Mouse (Mus musculus): Measurements from ENCODE around the gene Gse1. TPM values are rescaled to one million over a fixed set of nuclear protein-coding genes. Genes with fewer than 3 reads are reported as not detected.
A peak's percentile ranks its signal among the peaks of the same experiment; 100 is the strongest.

Gse1 gene
- total and polyA plus RNA-seq, 3 experiments, result 23.6 to 128 (median 66.9) TPM

DNA sequence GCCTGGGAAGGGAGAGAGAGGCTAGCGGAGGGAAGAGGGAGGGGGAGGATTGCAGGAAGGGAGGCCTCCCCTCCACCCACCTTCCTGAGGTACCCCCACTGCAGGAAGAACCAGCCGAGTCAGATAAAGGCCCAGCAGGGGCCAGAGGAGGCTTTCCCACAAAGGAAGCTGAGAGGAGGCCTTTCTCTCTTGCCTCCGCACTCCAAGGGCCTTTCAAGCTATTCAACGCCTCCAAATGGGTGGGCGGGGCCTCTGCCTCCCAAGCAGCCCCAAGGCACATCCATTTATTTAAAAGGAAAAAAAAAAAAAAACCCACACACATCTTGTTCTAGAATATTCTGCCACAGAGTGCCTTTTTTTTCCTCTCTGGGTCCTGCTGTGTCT lies 106.6 kb downstream of the Gse1 start (continued):
- TF ChIP-seq MYC (IDR thresholded peaks at IDR 0.05; ENCODE audit: low read depth, low read length) (no peak), NELFE (IDR thresholded peaks at IDR 0.05; ENCODE audit: low read depth, low read length) (peak; percentile 49; the same call in 1 of the 2 replicates)

DNA sequence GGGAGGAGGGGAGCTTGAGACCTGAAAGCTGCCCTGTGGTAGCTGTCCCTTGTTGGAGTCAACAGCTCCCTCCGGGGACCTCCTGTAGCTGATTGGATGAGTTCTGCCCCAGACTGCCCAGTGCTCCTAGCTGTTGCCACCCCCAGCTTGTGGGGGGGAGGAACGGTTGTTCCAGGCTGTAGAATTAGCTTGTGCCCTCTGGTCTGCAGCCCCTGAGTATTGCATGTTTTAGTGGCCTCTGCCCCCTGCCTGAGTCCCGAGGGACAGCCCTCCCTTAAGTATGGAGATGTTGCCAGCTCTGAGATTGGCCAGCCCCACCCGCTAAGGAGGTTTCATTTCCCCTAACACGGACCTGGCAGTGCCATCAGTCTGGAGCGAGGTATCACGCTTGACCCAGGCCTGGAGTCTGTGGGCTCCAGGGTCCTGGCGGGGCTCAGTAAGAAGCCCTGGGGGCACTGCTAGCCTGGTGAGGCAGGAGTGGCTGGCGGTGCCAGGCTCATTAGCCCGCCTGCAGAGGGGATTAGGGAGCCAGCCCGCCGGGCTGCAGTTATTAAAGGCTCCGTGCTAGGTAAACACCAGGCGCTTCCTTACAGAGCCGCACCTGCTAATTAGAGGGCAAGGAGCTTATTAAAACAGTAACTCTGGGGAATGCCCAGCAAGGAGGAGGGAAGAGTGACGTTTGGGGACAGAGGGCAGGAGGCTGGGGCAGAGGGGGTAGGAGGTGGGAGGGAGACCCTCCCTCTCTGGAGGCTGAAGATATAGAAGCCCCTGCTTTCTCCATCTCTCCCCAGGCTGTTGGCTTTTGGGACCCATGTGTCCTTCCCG lies 107.2 kb downstream of the Gse1 start:
- peaks cover 4 to 34% of the 10 kb centered on the region in 2 experiments; a peak in 3 of 4 replicates for H3K4me1 ChIP-seq (ENCODE audit: control insufficient read depth in 1 of 2, insufficient read depth in 2 of 2, low read length in 2 of 2)
- H3K79me2 ChIP-seq (ENCODE audit: control insufficient read depth, insufficient read depth, low read length, poor library complexity), result peaks cover 7% of the 10 kb centered on the region
- H3K9ac ChIP-seq (ENCODE audit: control insufficient read depth, low read depth, low read length, poor library complexity, severe bottlenecking), result peak overlapping the region; percentile 80
- peak overlapping the region; percentile 60 to 84 for H3K4me3 ChIP-seq (ENCODE audit: control insufficient read depth in 1 of 2, insufficient read depth in 1 of 2, low read depth in 2 of 2, low read length in 2 of 2)
- H3K36me3 ChIP-seq (ENCODE audit: control insufficient read depth in 1 of 2, insufficient read depth in 2 of 2, low read length in 2 of 2), result peaks cover 0 to 12% of the 10 kb centered on the region in 2 experiments; a peak in 2 of 4 replicates
- peak; percentile 66 for DNase-seq (ENCODE audit: low read depth, low spot score)
- no peaks in the 10 kb centered on the region for H3K27me3 ChIP-seq (ENCODE audit: control insufficient read depth in 1 of 2, insufficient read depth in 2 of 2, low read length in 2 of 2)
- TF ChIP-seq TCF12 (IDR thresholded peaks at IDR 0.05; ENCODE audit: low read depth, low read length) (no peak; the same call in 1 of the 2 replicates), ZKSCAN1 (IDR thresholded peaks at IDR 0.05; ENCODE audit: low read depth, low read length) (no peak), POLR2AphosphoS2 (IDR thresholded peaks at IDR 0.05; ENCODE audit: low read length) (peak; percentile 32; the same call in 1 of the 2 replicates), KAT2A (conservative IDR thresholded peaks at IDR 0.05; ENCODE audit: low read depth, low read length) (no peak), UBTF (IDR thresholded peaks at IDR 0.05; ENCODE audit: borderline replicate concordance, insufficient read depth, low read depth, low read length) (0 out of 2 replicates have a peak, but pooled peaks have one; percentile 40), ZMIZ1 (IDR thresholded peaks at IDR 0.05; ENCODE audit: low read depth, low read length) (0 out of 2 replicates have a peak, but pooled peaks have one; percentile 74), MAZ (IDR thresholded peaks at IDR 0.05; ENCODE audit: low read depth, low read length) (peak; percentile 4; the same call in 1 of the 2 replicates), MXI1 (IDR thresholded peaks at IDR 0.05; ENCODE audit: low read depth, low read length) (peak; percentile 12; the same call in 1 of the 2 replicates), POLR2A (IDR thresholded peaks at IDR 0.05; ENCODE audit: control insufficient read depth in 1 of 2, insufficient read depth in 1 of 2, low read depth in 1 of 2, low read length in 2 of 2, poor library complexity in 1 of 2) (peak in 1 of 2 experiments; percentile 35; a peak in 2 of 4 replicates)
- H3K27ac ChIP-seq (ENCODE audit: control insufficient read depth, low read depth, low read length), result peak overlapping the region; percentile 96
- no peaks in the 10 kb centered on the region for H3K9me3 ChIP-seq (replicated peaks; ENCODE audit: insufficient read depth, low read length)

DNA sequence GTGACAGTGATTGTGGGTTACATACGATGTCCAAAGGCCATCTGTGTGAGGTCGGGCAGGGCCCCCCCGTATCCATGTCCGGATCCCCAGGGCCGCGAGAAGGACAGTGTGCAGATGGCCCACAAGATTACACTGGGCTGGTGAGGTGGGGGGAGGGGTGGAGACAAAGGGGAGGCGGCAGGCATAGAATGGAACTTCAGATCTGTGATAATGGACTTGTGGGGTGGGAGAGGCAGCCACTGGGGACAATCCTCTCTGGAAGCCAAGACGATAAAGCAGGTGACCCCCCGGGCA lies 107.8 kb downstream of the Gse1 start:
- peak overlapping the region; percentile 96 for H3K27ac ChIP-seq (ENCODE audit: control insufficient read depth, low read depth, low read length)
- H3K4me1 ChIP-seq (ENCODE audit: control insufficient read depth in 1 of 2, insufficient read depth in 2 of 2, low read length in 2 of 2), result peaks cover 4 to 32% of the 10 kb centered on the region in 2 experiments; a peak in 3 of 4 replicates
- H3K9me3 ChIP-seq (replicated peaks; ENCODE audit: insufficient read depth, low read length), result no peaks in the 10 kb centered on the region
- no peaks in the 10 kb centered on the region for H3K27me3 ChIP-seq (ENCODE audit: control insufficient read depth in 1 of 2, insufficient read depth in 2 of 2, low read length in 2 of 2)
- 0 out of 2 replicates have a peak, but pooled peaks have one; percentile 11 for TF ChIP-seq MAZ (IDR thresholded peaks at IDR 0.05; ENCODE audit: low read depth, low read length)
- peak; percentile 65 for TF ChIP-seq TAL1 (IDR thresholded peaks at IDR 0.05; ENCODE audit: low read length)
- no peak for TF ChIP-seq SMC3 (IDR thresholded peaks at IDR 0.05; ENCODE audit: low read depth, low read length)
- TF ChIP-seq UBTF (IDR thresholded peaks at IDR 0.05; ENCODE audit: borderline replicate concordance, insufficient read depth, low read depth, low read length), result no peak
- peak; percentile 10; the same call in 1 of the 2 replicates for TF ChIP-seq ZC3H11A (IDR thresholded peaks at IDR 0.05; ENCODE audit: low read depth, low read length)
- TF ChIP-seq BHLHE40 (IDR thresholded peaks at IDR 0.05; ENCODE audit: borderline replicate concordance, low read depth, low read length), result 0 out of 2 replicates have a peak, but pooled peaks have one; percentile 18
- TF ChIP-seq EP300 (IDR thresholded peaks at IDR 0.05; ENCODE audit: low read depth in 1 of 2, low read length in 2 of 2), result peak; percentile 45 to 83
- peak in 1 of 2 experiments; percentile 53; a peak in 1 of 4 replicates for TF ChIP-seq POLR2A (IDR thresholded peaks at IDR 0.05; ENCODE audit: control insufficient read depth in 1 of 2, insufficient read depth in 1 of 2, low read depth in 1 of 2, low read length in 2 of 2, poor library complexity in 1 of 2)
- peak; percentile 73 for TF ChIP-seq TCF12 (IDR thresholded peaks at IDR 0.05; ENCODE audit: low read depth, low read length)
- TF ChIP-seq MAX (IDR thresholded peaks at IDR 0.05; ENCODE audit: low read length), result no peak
- TF ChIP-seq MYC (IDR thresholded peaks at IDR 0.05; ENCODE audit: low read depth, low read length), result no peak
- TF ChIP-seq GATA1 (IDR thresholded peaks at IDR 0.05; ENCODE audit: low read depth, low read length), result peak; percentile 66
- TF ChIP-seq NELFE (IDR thresholded peaks at IDR 0.05; ENCODE audit: low read depth, low read length), result 0 out of 2 replicates have a peak, but pooled peaks have one; percentile 45
- 0 out of 2 replicates have a peak, but pooled peaks have one; percentile 31 for TF ChIP-seq ZMIZ1 (IDR thresholded peaks at IDR 0.05; ENCODE audit: low read depth, low read length)
- TF ChIP-seq CHD2 (IDR thresholded peaks at IDR 0.05; ENCODE audit: low read length), result no peak
- peak; percentile 48; the same call in 1 of the 2 replicates for TF ChIP-seq TBP (IDR thresholded peaks at IDR 0.05; ENCODE audit: low read depth, low read length)
- TF ChIP-seq USF2 (IDR thresholded peaks at IDR 0.05; ENCODE audit: borderline replicate concordance in 1 of 2, insufficient read depth in 1 of 2, low read depth in 1 of 2, low read length in 2 of 2), result no peak
- no peak for TF ChIP-seq MYB (IDR thresholded peaks at IDR 0.05; ENCODE audit: low read depth, low read length)
- no peak for TF ChIP-seq MEF2A (IDR thresholded peaks at IDR 0.05; ENCODE audit: extremely low read depth, insufficient replicate concordance, low read depth, low read length, poor library complexity, severe bottlenecking)
- TF ChIP-seq ETS1 (IDR thresholded peaks at IDR 0.05; ENCODE audit: low read depth, low read length), result peak; percentile 46; the same call in 1 of the 2 replicates
- H3K36me3 ChIP-seq (ENCODE audit: control insufficient read depth in 1 of 2, insufficient read depth in 2 of 2, low read length in 2 of 2), result peaks cover 0 to 12% of the 10 kb centered on the region in 2 experiments; a peak in 2 of 4 replicates
- H3K79me2 ChIP-seq (ENCODE audit: control insufficient read depth, insufficient read depth, low read length, poor library complexity), result peaks cover 7% of the 10 kb centered on the region
- peak overlapping the region; percentile 60 to 84 for H3K4me3 ChIP-seq (ENCODE audit: control insufficient read depth in 1 of 2, insufficient read depth in 1 of 2, low read depth in 2 of 2, low read length in 2 of 2)
- peak overlapping the region; percentile 80 for H3K9ac ChIP-seq (ENCODE audit: control insufficient read depth, low read depth, low read length, poor library complexity, severe bottlenecking)
- peak; percentile 72 for DNase-seq (ENCODE audit: low read depth, low spot score)

Data from MEL (cell line).